ENCODE assay signal across 15 mouse cellular contexts in the genomic region with DNA sequence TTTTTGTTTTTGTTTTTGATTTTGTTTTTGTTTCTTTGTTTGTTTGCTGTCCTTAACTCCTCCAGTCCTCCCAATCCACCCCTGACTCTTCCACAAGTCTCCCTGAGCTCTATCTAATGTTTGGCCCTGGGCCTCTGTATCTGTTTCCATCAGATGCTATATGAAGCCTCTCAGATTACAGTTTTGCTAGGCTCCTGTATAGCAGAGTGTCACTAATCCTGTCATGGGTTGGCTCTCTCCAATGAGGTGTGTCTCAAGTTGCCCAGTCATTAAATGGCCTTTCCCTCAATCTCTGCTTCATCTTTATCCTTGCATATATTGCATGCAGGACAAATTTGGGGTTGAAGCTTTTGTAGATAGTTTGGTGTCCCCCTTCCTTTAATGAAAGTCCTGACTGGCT.
"Had no signal": no experiment of that assay in that cellular context is flagged by ENCODE, and none has a peak within 500 bp of the region (broad histone marks: within the 10 kb centered on the region; RNA-seq: fewer than 3 reads in every experiment).

No protein-coding gene starts in this region.

- H3K4me2 ChIP-seq: neural tube, embryonic 15.5 days; stomach, embryonic 15.5 days had no signal

- DNase-seq: retina, postnatal 1 day; right cerebral cortex, adult 18-20 months; right cerebral cortex, postnatal 14 days; right cerebral cortex, postnatal 25 days; right cerebral cortex, postnatal 4 days; spleen, adult 18-20 months; thymus, adult 18-20 months; thymus, adult 2 months; thymus, postnatal 14 days; thymus, postnatal 25 days; thymus, postnatal 36 days; thymus, postnatal 4 days had no signal

- H3K4me3 ChIP-seq: neural tube, embryonic 15.5 days; stomach, embryonic 15.5 days had no signal

- H3K9ac ChIP-seq: neural tube, embryonic 15.5 days; stomach, embryonic 15.5 days had no signal

- H3K27ac ChIP-seq: neural tube, embryonic 15.5 days; stomach, embryonic 15.5 days; stomach, postnatal 0 days had no signal

- H3K36me3 ChIP-seq: neural tube, embryonic 15.5 days; stomach, embryonic 15.5 days had no signal

- H3K4me1 ChIP-seq: neural tube, embryonic 15.5 days; stomach, embryonic 15.5 days had no signal

- H3K9me3 ChIP-seq: neural tube, embryonic 15.5 days; stomach, embryonic 15.5 days had no signal

- H3K27me3 ChIP-seq: neural tube, embryonic 15.5 days; stomach, embryonic 15.5 days had no signal
